Mouse (Mus musculus) midbrain, embryonic 15.5 days (tissue): ENCODE measurements around the gene Enox1. TPM values are rescaled to one million over a fixed set of nuclear protein-coding genes. Genes with fewer than 3 reads are reported as not detected.

Experiments
- ATAC-seq: fragments of 200-750 bp; cut with Nextera tagmentation; replicated peaks from 2 replicates; pipeline ENCODE4 v1.8.0; 2017; ENCODE audit warnings: moderate TSS enrichment
- H3K27ac ChIP-seq: fragments of 300-500 bp; sonication (generic); 2 replicates; pipeline ENCODE4 v1.5.1; 2015; ENCODE audit warnings: mild to moderate bottlenecking, inconsistent platforms
- H3K27me3 ChIP-seq: fragments of 300-500 bp; sonication (generic); replicated peaks from 2 replicates; pipeline ENCODE4 v1.6.1; 2015; ENCODE audit warnings: inconsistent platforms
- H3K36me3 ChIP-seq: fragments of 300-500 bp; sonication (generic); replicated peaks from 2 replicates; pipeline ENCODE4 v1.6.1; 2015; ENCODE audit warnings: inconsistent platforms
- H3K4me1 ChIP-seq: fragments of 300-500 bp; sonication (generic); 2 replicates; pipeline ENCODE4 v1.6.1; 2015; ENCODE audit warnings: inconsistent platforms
- H3K4me2 ChIP-seq: fragments of 300-500 bp; sonication (generic); 2 replicates; pipeline ENCODE4 v1.6.1; 2015; ENCODE audit warnings: inconsistent platforms, mild to moderate bottlenecking, moderate library complexity
- H3K4me3 ChIP-seq: fragments of 300-500 bp; sonication (generic); 2 replicates; pipeline ENCODE4 v1.5.1; 2015; ENCODE audit warnings: mild to moderate bottlenecking, inconsistent platforms
- H3K9ac ChIP-seq: fragments of 300-500 bp; sonication (generic); 2 replicates; pipeline ENCODE4 v1.6.1; 2015; ENCODE audit warnings: mild to moderate bottlenecking, inconsistent platforms
- H3K9me3 ChIP-seq: fragments of 300-500 bp; sonication (generic); 2 replicates; pipeline ENCODE4 v1.6.1; 2016; ENCODE audit warnings: inconsistent platforms
- WGBS: fragments of 180-500 bp; shearing (Covaris S2); methylation state at CpG from one replicate; pipeline ENCODE4 v1.1.7; 2015; ENCODE audit warnings: mixed read lengths; 5-methylcytosine and 5-hydroxymethylcytosine counted together
- polyA plus RNA-seq: library from polyadenylated mRNA; unstranded; fragments of >200 nt; fragmentation: Nextera tagmentation; extraction: Ambion mirVana; gene quantifications from 2 replicates; pipeline ENCODE4 v1.2.1, GENCODE M21; 2015

Gene Enox1
- polyA plus RNA-seq, 1 experiment from 2014 or later: 47.6 TPM

DNA sequence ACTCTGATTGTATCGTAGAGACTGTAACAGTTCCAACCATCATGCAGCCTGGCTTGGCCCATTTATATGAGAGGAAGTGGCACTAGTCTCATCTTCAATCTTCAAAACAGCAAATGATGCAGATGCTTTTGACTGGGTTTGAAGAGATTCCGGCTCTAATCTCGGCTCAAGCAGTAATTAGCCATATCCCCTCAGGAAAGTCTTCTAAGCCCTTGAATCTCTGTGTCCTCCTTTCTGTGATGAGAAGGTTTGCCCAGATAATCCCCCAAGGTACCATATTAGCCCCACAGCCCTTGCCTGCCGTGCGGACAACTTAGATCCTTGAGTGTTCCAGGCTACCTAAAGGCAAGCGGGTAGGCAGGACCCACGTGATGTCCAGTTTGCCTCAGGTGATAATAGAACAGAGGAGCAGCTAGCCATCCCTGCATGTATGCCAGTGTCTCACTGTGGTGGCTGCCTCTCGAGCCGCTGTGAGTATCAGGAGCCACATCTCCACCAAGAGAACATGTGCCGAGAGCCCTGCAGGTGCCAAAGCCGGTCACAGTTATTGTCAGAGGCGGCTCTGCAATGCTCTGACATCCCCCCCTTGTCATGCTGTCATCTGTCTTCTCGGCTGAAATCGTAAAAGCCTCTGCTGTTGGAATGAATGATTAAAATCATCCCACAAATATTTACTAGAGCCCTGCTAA lies 442.6 kb downstream of the Enox1 start:
- Histone ChIP-seq H3K4me1 (peaks cover 5% of the 10 kb centered on the region; the same call in 1 of the 2 replicates), H3K4me2 (no peak overlapping the region), H3K27me3 (no peaks in the 10 kb centered on the region), H3K9ac (no peak overlapping the region), H3K27ac (peak overlapping the region; percentile 10; the same call in 1 of the 2 replicates), H3K4me3 (no peak overlapping the region), H3K36me3 (no peaks in the 10 kb centered on the region), H3K9me3 (no peaks in the 10 kb centered on the region)
- 57% methylated on average over 14 of the region's 14 CpGs for whole genome bisulfite sequencing
- no peak for ATAC-seq

DNA sequence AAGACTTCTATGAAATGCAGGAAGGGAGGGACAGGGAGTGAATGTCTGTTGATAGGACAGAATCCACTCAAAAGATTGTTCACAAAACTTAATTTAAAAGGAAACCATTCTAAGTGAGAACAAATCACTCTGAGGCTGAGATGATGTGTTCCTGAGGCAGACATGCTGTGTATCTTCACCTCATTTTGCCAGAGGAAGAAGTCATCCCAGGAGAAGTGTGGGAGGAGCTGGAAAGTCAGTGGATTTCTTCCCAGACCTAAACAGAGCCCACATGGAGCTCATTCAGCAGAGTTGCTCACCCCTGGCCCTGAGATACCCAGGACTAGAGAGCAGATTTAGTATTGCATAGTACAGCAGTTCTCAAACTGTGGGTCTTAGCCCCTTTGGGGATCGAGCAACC lies 444.2 kb downstream of the Enox1 start:
- Histone ChIP-seq H3K9me3 (no peaks in the 10 kb centered on the region), H3K27ac (no peak overlapping the region), H3K9ac (no peak overlapping the region), H3K4me3 (no peak overlapping the region), H3K27me3 (no peaks in the 10 kb centered on the region), H3K4me1 (peaks cover 5% of the 10 kb centered on the region; the same call in 1 of the 2 replicates), H3K36me3 (peaks cover 4% of the 10 kb centered on the region; the same call in 1 of the 2 replicates), H3K4me2 (no peak overlapping the region)
- 90% methylated on average over 1 of the region's 1 CpGs for WGBS
- no peak for ATAC-seq

DNA sequence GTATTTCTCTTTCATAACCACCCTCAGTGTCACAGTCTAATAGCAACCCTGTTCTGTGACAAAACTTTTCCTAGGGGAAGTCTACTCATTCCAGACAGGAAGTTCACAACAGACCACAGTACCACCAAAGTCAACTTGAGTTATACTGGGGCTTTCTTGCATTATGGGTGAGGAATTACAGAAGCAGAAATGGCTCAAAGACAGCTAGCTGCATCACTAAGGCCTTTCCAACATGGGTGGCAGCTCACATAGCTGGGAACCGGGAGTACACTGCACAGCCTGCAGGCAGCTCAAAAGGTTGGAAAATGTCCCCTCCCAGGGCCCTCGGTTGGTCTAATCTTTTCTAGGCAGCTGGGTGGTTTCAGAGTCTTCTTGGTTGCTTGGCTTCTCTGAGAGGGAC lies 444.9 kb downstream of the Enox1 start:
- peaks cover 6% of the 10 kb centered on the region; the same call in 1 of the 2 replicates for H3K36me3 ChIP-seq
- 90% methylated on average over 2 of the region's 2 CpGs for WGBS
- no peak overlapping the region for H3K4me2 ChIP-seq
- no peak overlapping the region for H3K4me3 ChIP-seq
- H3K9me3 ChIP-seq: no peaks in the 10 kb centered on the region
- no peaks in the 10 kb centered on the region for H3K27me3 ChIP-seq
- no peak overlapping the region for H3K9ac ChIP-seq
- no peak for ATAC-seq
- H3K27ac ChIP-seq: no peak overlapping the region
- H3K4me1 ChIP-seq: peaks cover 5% of the 10 kb centered on the region; the same call in 1 of the 2 replicates

DNA sequence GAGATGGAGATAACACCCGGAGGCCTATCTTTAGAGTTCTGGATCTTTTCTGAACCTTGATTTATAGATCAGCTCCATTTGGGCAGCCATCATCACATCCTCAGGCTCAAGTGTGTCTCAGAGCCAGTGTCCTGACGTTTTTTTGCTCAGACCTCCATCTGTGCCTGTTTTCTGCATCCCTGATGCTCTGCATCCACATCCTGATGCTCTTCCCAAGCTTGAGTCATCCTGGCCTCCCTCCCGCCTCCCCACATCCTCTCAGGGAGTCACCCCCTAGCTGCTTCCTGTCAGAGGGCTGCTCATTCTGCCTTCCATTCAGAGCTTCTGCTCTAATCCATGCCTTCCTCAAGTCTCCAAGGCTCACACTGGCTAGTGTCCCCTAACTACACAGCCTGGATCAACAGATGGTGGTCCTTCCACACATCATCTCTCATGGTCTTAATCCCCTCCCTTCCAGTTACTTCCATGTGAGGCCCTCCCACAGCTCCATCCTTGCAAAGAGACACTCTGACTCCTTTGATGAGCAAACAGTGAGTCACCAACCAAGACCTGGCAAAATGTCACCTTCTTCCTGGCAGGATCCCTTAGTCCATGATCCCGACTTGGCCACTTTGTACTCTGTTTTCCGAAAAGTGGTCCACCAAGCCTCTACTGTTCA lies 451.7 kb downstream of the Enox1 start:
- H3K36me3 ChIP-seq: peaks cover 9% of the 10 kb centered on the region; the same call in 1 of the 2 replicates
- 88% methylated on average over 5 of the region's 5 CpGs for WGBS
- no peaks in the 10 kb centered on the region for H3K9me3 ChIP-seq
- ATAC-seq: no peak
- no peaks in the 10 kb centered on the region for H3K27me3 ChIP-seq
- no peak overlapping the region for H3K4me3 ChIP-seq
- H3K4me1 ChIP-seq: no peaks in the 10 kb centered on the region
- H3K4me2 ChIP-seq: no peak overlapping the region
- no peak overlapping the region for H3K9ac ChIP-seq
- H3K27ac ChIP-seq: no peak overlapping the region

DNA sequence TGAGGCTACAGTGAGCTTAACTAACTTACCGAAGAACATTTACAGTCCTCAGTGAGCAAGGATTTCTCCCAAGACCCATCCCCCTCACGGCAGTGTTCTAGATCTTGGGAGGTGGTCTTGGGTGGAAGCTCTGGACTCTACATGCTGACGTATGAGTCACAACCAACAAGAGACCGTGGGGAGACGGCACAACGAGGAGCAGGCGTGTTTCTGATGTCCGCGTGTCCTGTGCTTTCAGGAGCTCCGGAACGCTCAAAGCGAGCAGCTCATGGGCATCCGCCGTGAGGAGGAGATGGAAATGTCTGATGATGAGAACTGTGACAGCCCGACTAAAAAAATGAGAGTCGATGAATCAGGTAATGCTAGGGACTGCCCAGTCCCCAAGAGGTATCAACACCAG lies 458.6 kb downstream of the Enox1 start:
- no peak overlapping the region for H3K9ac ChIP-seq
- whole genome bisulfite sequencing: 92% methylated on average over 16 of the region's 16 CpGs

DNA sequence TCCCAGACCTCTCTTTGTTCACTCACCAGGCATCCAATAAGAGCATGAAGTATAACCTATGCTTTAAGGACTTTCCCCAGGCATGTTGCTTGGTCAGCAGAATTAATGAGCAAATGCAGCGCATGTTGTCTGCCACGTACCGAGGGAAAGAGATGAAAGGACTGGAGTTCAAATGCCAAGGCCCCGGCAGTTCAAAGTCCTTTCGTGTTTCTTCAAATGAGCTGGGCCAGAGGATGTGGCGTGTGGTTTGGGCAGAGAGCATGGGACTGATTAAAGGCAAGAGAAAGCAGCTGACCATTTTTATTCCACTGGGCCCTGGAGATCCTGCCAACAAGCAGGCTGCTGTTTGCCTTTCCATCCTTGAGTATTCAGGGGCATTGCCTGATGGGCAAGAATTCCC lies 460.7 kb downstream of the Enox1 start:
- 37% methylated on average over 6 of the region's 6 CpGs for WGBS
- Histone ChIP-seq H3K27me3 (no peaks in the 10 kb centered on the region), H3K36me3 (no peaks in the 10 kb centered on the region), H3K27ac (peak overlapping the region; percentile 40; the same call in 1 of the 2 replicates), H3K4me3 (no peak overlapping the region), H3K4me2 (no peak overlapping the region), H3K4me1 (peaks cover 5% of the 10 kb centered on the region; the same call in 1 of the 2 replicates), H3K9ac (no peak overlapping the region), H3K9me3 (no peaks in the 10 kb centered on the region)
- peak; percentile 66; the same call in 1 of the 2 replicates for ATAC-seq

More for the DNA sequence above, 458.6 kb downstream of the Enox1 start:
- no peaks in the 10 kb centered on the region for H3K27me3 ChIP-seq
- no peak for ATAC-seq
- H3K9me3 ChIP-seq: no peaks in the 10 kb centered on the region
- H3K4me1 ChIP-seq: peaks cover 5% of the 10 kb centered on the region; the same call in 1 of the 2 replicates
- no peak overlapping the region for H3K4me3 ChIP-seq
- no peak overlapping the region for H3K27ac ChIP-seq
- no peak overlapping the region for H3K4me2 ChIP-seq
- no peaks in the 10 kb centered on the region for H3K36me3 ChIP-seq

DNA sequence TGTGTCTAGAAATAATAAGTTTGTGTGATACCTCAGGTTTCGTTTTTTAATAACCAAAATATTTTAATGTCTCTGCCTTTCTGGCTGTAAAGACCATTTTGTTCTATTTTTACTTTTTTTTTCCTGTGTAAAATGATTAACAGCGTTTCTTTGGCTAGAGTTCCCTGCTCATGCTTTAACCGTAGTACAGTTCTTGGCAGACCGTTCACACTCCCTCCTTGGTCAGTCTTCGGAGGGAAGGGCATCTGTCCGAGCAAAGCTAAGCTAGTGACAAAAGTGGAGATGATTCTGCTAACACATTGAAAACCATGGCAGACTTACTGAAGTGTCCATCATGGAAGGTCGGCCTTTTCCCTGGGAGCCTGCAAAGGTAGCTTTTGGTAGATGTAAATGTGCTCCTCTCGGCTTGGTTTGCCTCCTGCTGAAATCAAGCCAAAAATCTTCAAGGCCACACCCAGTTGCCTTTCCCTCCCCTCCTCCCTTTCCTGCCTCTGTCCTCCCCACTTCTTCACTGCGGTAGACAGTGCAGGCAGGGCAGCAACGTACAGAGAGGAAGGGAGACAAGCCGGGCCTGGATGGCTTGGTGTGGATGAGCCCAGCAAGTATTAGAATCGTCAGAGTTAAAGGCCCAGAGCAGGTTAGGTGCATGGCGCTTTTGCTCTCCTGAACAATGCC lies 461.7 kb downstream of the Enox1 start:
- no peaks in the 10 kb centered on the region for H3K36me3 ChIP-seq
- no peaks in the 10 kb centered on the region for H3K9me3 ChIP-seq
- no peaks in the 10 kb centered on the region for H3K27me3 ChIP-seq
- WGBS: 71% methylated on average over 13 of the region's 13 CpGs
- H3K9ac ChIP-seq: no peak overlapping the region
- no peak for ATAC-seq
- peaks cover 5% of the 10 kb centered on the region; the same call in 1 of the 2 replicates for H3K4me1 ChIP-seq
- no peak overlapping the region for H3K4me3 ChIP-seq
- H3K27ac ChIP-seq: 0 out of 2 replicates have a peak overlapping the region, but pooled peaks have one; percentile 40
- H3K4me2 ChIP-seq: no peak overlapping the region

DNA sequence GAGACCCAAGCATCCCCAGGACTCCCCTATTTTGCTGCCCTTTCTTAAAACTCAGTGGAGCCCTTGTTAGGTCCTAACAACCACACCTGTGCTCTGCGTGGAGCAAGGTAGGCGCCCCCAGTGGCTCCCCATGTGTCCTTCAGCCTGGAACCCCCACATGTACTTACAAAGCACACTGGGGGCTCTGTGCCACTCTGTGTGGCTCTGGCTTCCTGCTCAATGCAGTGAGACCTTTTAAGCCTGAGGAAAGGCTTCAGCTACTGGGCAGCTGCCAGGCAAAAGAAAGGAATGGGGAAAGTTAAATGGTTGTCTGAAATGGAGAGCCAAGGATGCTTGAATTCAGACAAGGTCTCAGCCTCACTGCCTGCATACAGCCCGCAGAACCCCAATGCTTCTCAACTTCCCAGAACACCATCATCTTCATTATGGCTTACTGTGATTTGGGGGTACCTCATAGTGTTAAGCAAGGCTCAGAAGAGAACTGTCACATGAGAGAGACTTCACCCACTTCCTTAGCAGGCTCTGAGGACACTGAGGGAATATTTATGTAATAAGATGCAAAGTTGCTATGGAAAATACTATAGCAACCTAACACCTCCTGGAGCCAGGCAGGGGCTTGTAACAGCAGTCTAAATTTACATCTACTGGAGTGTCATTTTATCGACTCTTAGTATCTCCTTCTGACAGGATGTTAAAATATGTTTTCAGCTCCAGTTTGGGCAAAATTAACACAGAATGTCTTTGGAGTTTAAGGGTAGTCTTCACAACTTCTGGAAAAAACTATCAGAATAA lies 465.1 kb downstream of the Enox1 start:
- Histone ChIP-seq H3K9me3 (no peaks in the 10 kb centered on the region), H3K4me1 (peaks cover 8% of the 10 kb centered on the region), H3K36me3 (no peaks in the 10 kb centered on the region), H3K27ac (0 out of 2 replicates have a peak overlapping the region, but pooled peaks have one; percentile 4), H3K27me3 (no peaks in the 10 kb centered on the region), H3K4me2 (no peak overlapping the region), H3K4me3 (no peak overlapping the region), H3K9ac (no peak overlapping the region)
- ATAC-seq: no peak
- 73% methylated on average over 4 of the region's 4 CpGs for WGBS

DNA sequence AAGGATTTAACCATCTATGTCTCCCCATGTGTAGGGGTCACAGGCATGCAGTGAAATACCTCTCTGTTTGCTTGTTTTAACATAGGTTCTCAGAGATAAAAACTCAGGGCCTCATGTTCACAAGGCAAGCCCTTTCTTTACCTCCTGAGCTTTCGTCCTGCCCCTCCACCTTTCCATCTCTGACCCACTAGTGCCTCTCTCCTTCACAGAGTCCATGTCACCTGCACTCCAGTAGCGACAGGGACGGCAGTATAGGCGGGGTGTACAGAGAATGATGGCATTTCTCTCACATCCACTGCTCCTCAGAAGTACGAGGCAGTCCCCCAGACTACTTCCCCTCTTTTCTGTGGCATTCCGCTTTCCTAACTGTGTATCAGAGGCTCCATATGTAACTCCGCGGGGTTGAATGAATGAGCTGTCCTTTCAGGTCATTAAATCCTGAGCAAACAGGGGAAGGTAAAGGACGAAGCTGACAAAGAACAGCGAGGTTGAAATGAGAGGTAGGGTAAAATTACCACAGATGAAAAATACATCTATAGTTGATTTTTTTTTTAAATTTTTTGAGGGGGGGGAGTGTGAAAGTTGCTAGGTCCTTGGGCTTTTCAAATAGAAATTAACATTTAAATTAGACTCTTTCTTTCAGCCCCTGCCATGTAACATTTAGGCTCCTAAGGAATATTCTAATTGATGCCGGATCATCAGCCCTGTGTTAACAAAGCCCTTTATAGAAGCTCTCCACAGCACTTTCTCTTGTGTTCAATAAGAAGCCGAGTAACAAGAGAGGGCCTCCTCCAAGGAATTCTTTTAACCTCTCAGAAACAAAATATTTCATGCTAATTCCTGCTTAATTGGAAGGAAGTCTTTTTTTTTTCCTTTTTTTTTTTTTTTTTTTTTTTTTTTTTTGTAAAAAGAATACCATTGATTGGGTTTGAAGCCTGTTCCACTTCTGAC lies 470.3 kb downstream of the Enox1 start:
- Histone ChIP-seq H3K27ac (peak overlapping the region; percentile 31), H3K9ac (no peak overlapping the region), H3K9me3 (no peaks in the 10 kb centered on the region), H3K4me3 (no peak overlapping the region), H3K4me2 (no peak overlapping the region), H3K4me1 (peaks cover 4% of the 10 kb centered on the region), H3K36me3 (no peaks in the 10 kb centered on the region), H3K27me3 (no peaks in the 10 kb centered on the region)
- ATAC-seq: no peak
- WGBS: 28% methylated on average over 12 of the region's 12 CpGs

DNA sequence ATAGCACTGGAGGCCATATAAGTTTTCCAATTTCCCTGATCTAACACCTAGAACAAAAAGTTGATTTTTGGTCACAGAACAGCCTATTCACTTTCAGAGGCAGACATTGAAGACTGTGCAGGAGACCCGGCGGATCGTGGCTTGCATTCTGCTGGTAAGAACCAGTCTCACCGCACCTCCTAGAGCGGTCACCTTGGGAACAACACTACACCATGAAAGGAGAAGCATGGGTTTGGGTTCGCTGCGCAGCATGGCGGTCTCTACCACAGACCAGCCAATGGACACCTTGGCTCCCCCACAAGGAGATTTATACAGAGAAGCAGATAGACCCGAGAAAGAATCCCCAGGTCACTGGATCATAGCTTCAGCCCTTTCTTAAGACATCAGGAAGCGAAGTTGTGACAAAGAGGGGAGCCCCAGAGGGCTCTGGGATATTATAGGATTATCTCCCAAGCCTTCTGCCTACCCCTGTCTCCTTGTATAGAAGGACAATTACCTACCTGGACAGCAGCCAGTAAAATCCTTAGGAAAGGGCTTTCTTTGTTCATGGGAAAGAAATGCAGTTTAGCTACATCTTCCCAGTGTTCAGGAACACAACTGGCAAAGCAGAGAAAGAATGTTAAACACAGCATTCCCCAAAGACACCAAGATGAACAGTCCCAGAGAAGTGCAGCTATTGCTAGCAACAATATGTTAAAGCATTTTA lies 476.1 kb downstream of the Enox1 start:
- 71% methylated on average over 10 of the region's 10 CpGs for WGBS
- H3K4me2 ChIP-seq: no peak overlapping the region
- peak overlapping the region; percentile 8; the same call in 1 of the 2 replicates for H3K27ac ChIP-seq

More for the DNA sequence above, 476.1 kb downstream of the Enox1 start:
- no peak for ATAC-seq
- H3K9ac ChIP-seq: no peak overlapping the region
- H3K4me3 ChIP-seq: no peak overlapping the region
- H3K4me1 ChIP-seq: peaks cover 19% of the 10 kb centered on the region; the same call in 1 of the 2 replicates
- H3K36me3 ChIP-seq: no peaks in the 10 kb centered on the region
- H3K27me3 ChIP-seq: no peaks in the 10 kb centered on the region
- H3K9me3 ChIP-seq: no peaks in the 10 kb centered on the region
